Mouse (Mus musculus): Measurements from ENCODE around the gene Lrg1.

DNA sequence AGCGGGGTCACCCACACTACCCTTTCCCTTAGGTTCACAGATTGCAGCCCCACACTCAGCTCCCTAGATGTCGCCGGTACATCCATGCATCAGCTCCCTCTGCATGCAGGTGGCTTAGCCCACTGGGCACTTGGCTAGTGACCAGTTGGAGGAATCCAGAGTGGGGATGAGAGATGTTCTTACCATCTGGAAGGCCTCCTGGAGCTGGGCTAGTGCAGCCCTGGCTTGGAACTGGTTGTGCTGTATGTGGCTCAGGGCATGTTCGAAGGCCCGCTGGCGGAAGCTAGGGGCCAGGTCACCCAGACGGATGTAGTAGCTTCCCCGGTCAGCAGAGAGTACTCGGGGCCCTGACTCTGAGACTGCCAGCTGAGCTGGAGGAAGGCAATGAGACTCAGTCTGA, 18.9 kb downstream of the Lrg1 start:
- TF ChIP-seq POLR2A (IDR thresholded peaks at IDR 0.05; ENCODE audit: extremely low read depth, insufficient read depth, low read length) (no peak), CTCF (IDR thresholded peaks at IDR 0.05; ENCODE audit: extremely low read depth, insufficient read depth, low read length) (no peak)
